Comparison of ENCODE assay signal across 10 mouse cellular contexts in the genomic region with DNA sequence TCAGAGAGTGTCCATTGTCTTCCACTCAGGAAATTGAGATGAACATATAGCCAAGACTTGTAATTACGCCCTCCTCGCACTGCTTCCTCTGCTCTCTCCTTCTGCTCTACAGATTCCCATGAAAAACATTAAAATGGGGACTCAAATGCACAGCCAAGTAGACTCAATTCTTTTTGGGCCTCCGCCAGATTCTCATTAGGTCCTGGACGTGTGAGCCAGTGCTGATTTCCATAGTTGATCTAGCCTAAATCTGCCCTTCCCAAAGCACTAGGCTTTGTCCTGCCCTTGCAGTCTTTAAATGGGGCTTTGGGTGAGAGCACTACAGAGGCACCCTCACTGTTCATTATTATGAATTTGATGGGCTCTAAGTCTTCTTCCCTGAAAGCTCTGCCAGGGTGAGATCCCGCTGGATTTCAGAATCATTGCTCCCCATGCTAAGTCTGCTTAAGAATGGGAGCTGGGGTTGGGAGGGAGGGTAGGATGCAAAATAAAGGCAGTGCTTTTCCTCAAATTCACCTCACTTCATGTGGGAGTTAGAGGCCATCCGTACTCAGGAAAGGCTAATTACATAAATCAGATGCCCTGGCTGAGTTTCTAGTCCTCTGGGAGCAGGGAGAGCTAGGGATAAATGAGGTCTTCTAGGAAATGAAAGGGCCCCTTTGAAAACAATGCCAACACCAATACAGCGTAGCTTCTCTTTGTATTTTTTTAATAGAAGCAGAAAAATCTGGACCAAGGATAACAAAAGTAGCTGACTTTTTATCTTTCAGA. TPM values are rescaled to one million over a fixed set of nuclear protein-coding genes. Genes with fewer than 3 reads are reported as not detected.
DNase-seq lines count a peak whose midpoint lies in the region; ATAC-seq lines count a peak whose summit lies in the region.
"Had no signal": no experiment of that assay in that cellular context is flagged by ENCODE, and none has a peak within 500 bp of the region (broad histone marks: within the 10 kb centered on the region; RNA-seq: fewer than 3 reads in every experiment).

No protein-coding gene starts in this region.

- no peaks in the 10 kb centered on the region for H3K9me3 ChIP-seq in heart, embryonic 15.5 days (replicated peaks)
- H3K9me3 ChIP-seq in embryonic facial prominence, embryonic 15.5 days (replicated peaks), result no peaks in the 10 kb centered on the region
- H3K9me3 ChIP-seq in kidney, embryonic 16.5 days (ENCODE audit: low read length), result no peaks in the 10 kb centered on the region

- ATAC-seq in heart, embryonic 15.5 days (replicated peaks; ENCODE audit: insufficient number of reproducible peaks, insufficient read depth, low FRiP score, low read depth), result no peak
- peak; percentile 76 for ATAC-seq in embryonic facial prominence, embryonic 15.5 days (ENCODE audit: insufficient number of reproducible peaks, low FRiP score, low TSS enrichment, low read depth)
- peak; percentile 50; the same call in 1 of the 2 replicates for ATAC-seq in kidney, embryonic 16.5 days (ENCODE audit: low FRiP score, low TSS enrichment)

- no peak overlapping the region for H3K4me2 ChIP-seq in heart, embryonic 15.5 days
- H3K4me2 ChIP-seq in embryonic facial prominence, embryonic 15.5 days (replicated peaks), result no peak overlapping the region
- H3K4me2 ChIP-seq in kidney, embryonic 16.5 days (replicated peaks; ENCODE audit: low read depth, low read length), result no peak overlapping the region; the same call in 1 of the 2 replicates
- H3K4me2 ChIP-seq: heart, embryonic 11.5 days had no signal

- H3K9ac ChIP-seq in heart, embryonic 15.5 days, result no peak overlapping the region
- no peak overlapping the region for H3K9ac ChIP-seq in embryonic facial prominence, embryonic 15.5 days
- no peak overlapping the region for H3K9ac ChIP-seq in kidney, embryonic 16.5 days (replicated peaks; ENCODE audit: low read length)

- 56% methylated on average over 7 of the region's 7 CpGs for WGBS in heart, embryonic 15.5 days
- 54% methylated on average over 7 of the region's 7 CpGs for WGBS in embryonic facial prominence, embryonic 15.5 days
- WGBS in kidney, embryonic 16.5 days, result 44% methylated on average over 7 of the region's 7 CpGs

- peak overlapping the region; percentile 29 for H3K27ac ChIP-seq in heart, embryonic 15.5 days
- H3K27ac ChIP-seq in embryonic facial prominence, embryonic 15.5 days (replicated peaks), result no peak overlapping the region
- H3K27ac ChIP-seq in kidney, embryonic 16.5 days (ENCODE audit: low read length), result peak overlapping the region; percentile 36

- peaks cover 27% of the 10 kb centered on the region for H3K4me1 ChIP-seq in heart, embryonic 15.5 days (replicated peaks)
- peaks cover 6% of the 10 kb centered on the region for H3K4me1 ChIP-seq in embryonic facial prominence, embryonic 15.5 days
- H3K4me1 ChIP-seq in kidney, embryonic 16.5 days (ENCODE audit: insufficient read depth, low read length), result peaks cover 41% of the 10 kb centered on the region

- H3K4me3 ChIP-seq in heart, embryonic 15.5 days, result no peak overlapping the region
- no peak overlapping the region for H3K4me3 ChIP-seq in embryonic facial prominence, embryonic 15.5 days (replicated peaks)
- H3K4me3 ChIP-seq in kidney, embryonic 16.5 days (ENCODE audit: low read length), result no peak overlapping the region

- DNase-seq in heart, postnatal 4 days, result no peak
- DNase-seq in MN1 (ENCODE audit: low spot score), result peak; percentile 35
- no peak for DNase-seq in thymus, postnatal 4 days
- no peak for DNase-seq in thymus, postnatal 0 days (ENCODE audit: low spot score)
- no peak for DNase-seq in gastrocnemius, postnatal 25 days

- H3K36me3 ChIP-seq in heart, embryonic 15.5 days, result no peaks in the 10 kb centered on the region
- H3K36me3 ChIP-seq in embryonic facial prominence, embryonic 15.5 days, result no peaks in the 10 kb centered on the region; the same call in 1 of the 2 replicates
- H3K36me3 ChIP-seq in kidney, embryonic 16.5 days (ENCODE audit: insufficient read depth, low read length), result no peaks in the 10 kb centered on the region

- H3K27me3 ChIP-seq in heart, embryonic 15.5 days, result no peaks in the 10 kb centered on the region
- H3K27me3 ChIP-seq in embryonic facial prominence, embryonic 15.5 days, result no peaks in the 10 kb centered on the region
- no peaks in the 10 kb centered on the region for H3K27me3 ChIP-seq in kidney, embryonic 16.5 days (ENCODE audit: insufficient read depth, low read length)
- H3K27me3 ChIP-seq: CH12.LX had no signal

RNA-seq across cellular contexts. Expression of gene Ptn, which starts 32.3 kb away (rescaled TPM):
- polyA plus RNA-seq in heart, embryonic 15.5 days (2015; fragmentation: Nextera tagmentation; extraction: Ambion mirVana), result 354 and 357 TPM in 2 replicates
- 100 to 1,000 TPM; 104 to 106 TPM for total RNA-seq in heart, postnatal 4 days (2021)
- 604 and 631 TPM in 2 replicates for polyA plus RNA-seq in embryonic facial prominence, embryonic 15.5 days (2015; fragmentation: Nextera tagmentation; extraction: Ambion mirVana)
- polyA plus RNA-seq in kidney, embryonic 16.5 days (2015; fragmentation: Nextera tagmentation; extraction: Ambion mirVana), result 338 and 342 TPM in 2 replicates
- polyA plus RNA-seq in thymus, postnatal 0 days (2015; fragmentation: Nextera tagmentation; extraction: Ambion mirVana), result 69.8 and 79.9 TPM in 2 replicates
- total RNA-seq in gastrocnemius, postnatal 25 days (2021), result 1 to 10 TPM; 2.6 to 4.6 TPM
- total RNA-seq: CH12.LX had no signal
